Mouse (Mus musculus) kidney, adult 2 months (tissue): ENCODE data around the gene Synpo2l.

Experiments used
- CTCF ChIP-seq: fragments of 200-500 bp; conservative IDR thresholded peaks from 2 replicates; pipeline ENCODE4 v1.5.1; 2011; ENCODE audit warnings: low read depth, mild to moderate bottlenecking, control low read depth, low read length, moderate library complexity, mixed read lengths; ENCODE audit not compliant: insufficient read depth, insufficient read length
- POLR2A ChIP-seq: fragments of 200-500 bp; IDR thresholded peaks from one replicate; pipeline ENCODE4 v1.6.1; 2011; ENCODE audit warnings: low read depth, low read length, control low read depth

DNA sequence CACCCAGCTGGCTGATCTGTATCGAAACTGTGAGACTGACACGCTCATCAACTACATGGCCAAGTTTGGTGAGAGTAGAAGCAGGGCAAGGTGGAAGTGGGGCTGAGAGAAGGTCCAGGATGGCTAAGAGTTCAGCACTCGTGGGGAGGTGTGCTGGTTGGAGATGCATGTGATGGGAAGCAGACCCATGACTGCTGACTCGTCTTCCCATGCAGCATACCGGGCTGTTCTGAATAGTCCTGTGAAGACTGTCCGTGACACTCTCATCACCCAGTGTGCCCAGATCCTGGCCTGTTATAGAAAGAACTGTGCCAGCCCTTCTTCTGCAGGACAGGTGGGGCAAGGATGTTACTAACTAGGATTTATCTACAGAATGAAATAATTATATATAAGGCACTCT, 23.6 kb upstream of the Synpo2l start:
- TF ChIP-seq POLR2A (no peak), CTCF (no peak)
